Mouse (Mus musculus) embryonic facial prominence, embryonic 11.5 days (tissue): Measurements from ENCODE around the gene Fam222b. TPM values are rescaled to one million over a fixed set of nuclear protein-coding genes. Genes with fewer than 3 reads are reported as not detected.

Source experiments
- ATAC-seq: fragments of 200-750 bp; cut with Nextera tagmentation; replicated peaks from 2 replicates; pipeline ENCODE4 v1.8.0; 2017; ENCODE audit warnings: low read depth; ENCODE audit not compliant: insufficient number of reproducible peaks, low FRiP score, low TSS enrichment
- DNase-seq: peaks from one replicate; pipeline ENCODE4 v3.0.0-alpha.2; 2015; ENCODE audit warnings: low spot score
- H3K27ac ChIP-seq: fragments of 300-500 bp; sonication (generic); replicated peaks from 2 replicates; pipeline ENCODE4 v1.5.1; 2014; ENCODE audit warnings: mild to moderate bottlenecking, low read depth, low read length, control low read depth
- H3K27me3 ChIP-seq: fragments of 300-500 bp; sonication (generic); 2 replicates; pipeline ENCODE4 v1.6.1; 2014; ENCODE audit warnings: mild to moderate bottlenecking, low read length, moderate library complexity, mixed read lengths; ENCODE audit not compliant: control insufficient read depth, insufficient read depth
- H3K36me3 ChIP-seq: fragments of 300-500 bp; sonication (generic); replicated peaks from 2 replicates; pipeline ENCODE4 v1.6.1; 2014; ENCODE audit warnings: low read depth, mild to moderate bottlenecking, low read length, moderate library complexity, mixed read lengths; ENCODE audit not compliant: control insufficient read depth, insufficient read depth
- H3K4me1 ChIP-seq: fragments of 300-500 bp; sonication (generic); 2 replicates; pipeline ENCODE4 v1.6.1; 2014; ENCODE audit warnings: low read length, mixed read lengths; ENCODE audit not compliant: control insufficient read depth, insufficient read depth
- H3K4me2 ChIP-seq: fragments of 300-500 bp; sonication (generic); 2 replicates; pipeline ENCODE4 v1.6.1; 2014; ENCODE audit warnings: low read depth, mild to moderate bottlenecking, control low read depth, low read length, moderate library complexity
- H3K4me3 ChIP-seq: fragments of 300-500 bp; sonication (generic); 2 replicates; pipeline ENCODE4 v1.5.1; 2014; ENCODE audit warnings: low read depth, low read length, control low read depth
- H3K9ac ChIP-seq: fragments of 300-500 bp; sonication (generic); replicated peaks from 2 replicates; pipeline ENCODE4 v1.6.1; 2014; ENCODE audit warnings: mild to moderate bottlenecking, control low read depth, low read length
- H3K9me3 ChIP-seq: fragments of 300-500 bp; sonication (generic); replicated peaks from 2 replicates; pipeline ENCODE4 v1.6.1; 2016; ENCODE audit warnings: mild to moderate bottlenecking, low read length, inconsistent platforms, mixed read lengths; ENCODE audit not compliant: control insufficient read depth
- WGBS: fragments of 180-500 bp; shearing (Covaris S2); extraction: QIAGEN DNeasy Blood & Tissue Kit; methylation state at CpG from one replicate; pipeline ENCODE4 v1.1.7; 2014; 5-methylcytosine and 5-hydroxymethylcytosine counted together
- polyA plus RNA-seq: library from polyadenylated mRNA; unstranded; fragments of >200 nt; fragmentation: Nextera tagmentation; extraction: Ambion mirVana; gene quantifications from 2 replicates; pipeline ENCODE4 v1.2.1, GENCODE M21; 2014

Fam222b gene
- polyA plus RNA-seq, 1 experiment from 2014 or later: 19.0 TPM

DNA sequence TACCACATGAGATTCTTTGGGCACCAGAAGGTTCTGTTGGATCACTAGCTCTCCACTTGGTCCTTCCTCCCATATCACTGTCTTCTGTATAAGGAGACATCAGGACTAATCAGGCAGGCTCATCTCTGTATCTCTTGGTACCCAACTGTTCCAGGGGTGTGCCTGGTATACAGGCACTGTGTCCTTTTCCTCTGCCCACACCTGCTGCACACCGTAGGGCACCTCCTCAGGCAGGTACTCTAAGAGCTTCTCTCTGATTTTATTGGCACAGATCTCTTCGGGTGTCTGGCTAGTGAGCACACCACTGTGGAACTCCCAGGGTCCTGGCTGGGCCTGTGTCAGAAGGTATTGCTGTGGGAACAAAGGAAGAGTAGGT lies 20.2 kb upstream of the Fam222b start:
- ATAC-seq: no peak
- Histone ChIP-seq H3K27me3 (no peaks in the 10 kb centered on the region), H3K4me3 (no peak overlapping the region), H3K36me3 (no peaks in the 10 kb centered on the region; the same call in none of the 2 replicates), H3K9me3 (no peaks in the 10 kb centered on the region), H3K9ac (no peak overlapping the region), H3K27ac (no peak overlapping the region), H3K4me2 (no peak overlapping the region), H3K4me1 (no peaks in the 10 kb centered on the region)
- 94% methylated on average over 2 of the region's 2 CpGs for WGBS
- no peak for DNase-seq

DNA sequence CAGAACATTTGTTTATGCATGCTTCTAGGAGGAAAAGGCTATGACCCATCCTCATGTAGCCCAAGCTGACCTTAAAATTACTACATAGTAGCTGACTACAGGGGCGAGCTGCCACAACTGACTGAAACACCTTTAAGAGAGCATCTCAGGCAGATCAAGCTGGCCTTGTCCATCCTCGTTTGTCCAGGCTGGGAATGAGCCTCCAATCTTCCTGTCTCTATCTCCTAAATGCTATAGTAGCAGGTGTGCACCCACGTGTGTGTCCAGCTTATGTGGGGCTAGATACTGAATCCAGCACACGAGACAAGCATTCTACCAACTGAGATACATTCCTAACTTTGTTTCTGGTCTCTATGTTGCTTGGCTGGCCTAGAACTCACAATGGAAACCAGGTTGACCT lies 19.8 kb upstream of the Fam222b start:
- H3K9me3 ChIP-seq: no peaks in the 10 kb centered on the region
- H3K36me3 ChIP-seq: no peaks in the 10 kb centered on the region; the same call in none of the 2 replicates
- WGBS: 90% methylated on average over 4 of the region's 4 CpGs

DNA sequence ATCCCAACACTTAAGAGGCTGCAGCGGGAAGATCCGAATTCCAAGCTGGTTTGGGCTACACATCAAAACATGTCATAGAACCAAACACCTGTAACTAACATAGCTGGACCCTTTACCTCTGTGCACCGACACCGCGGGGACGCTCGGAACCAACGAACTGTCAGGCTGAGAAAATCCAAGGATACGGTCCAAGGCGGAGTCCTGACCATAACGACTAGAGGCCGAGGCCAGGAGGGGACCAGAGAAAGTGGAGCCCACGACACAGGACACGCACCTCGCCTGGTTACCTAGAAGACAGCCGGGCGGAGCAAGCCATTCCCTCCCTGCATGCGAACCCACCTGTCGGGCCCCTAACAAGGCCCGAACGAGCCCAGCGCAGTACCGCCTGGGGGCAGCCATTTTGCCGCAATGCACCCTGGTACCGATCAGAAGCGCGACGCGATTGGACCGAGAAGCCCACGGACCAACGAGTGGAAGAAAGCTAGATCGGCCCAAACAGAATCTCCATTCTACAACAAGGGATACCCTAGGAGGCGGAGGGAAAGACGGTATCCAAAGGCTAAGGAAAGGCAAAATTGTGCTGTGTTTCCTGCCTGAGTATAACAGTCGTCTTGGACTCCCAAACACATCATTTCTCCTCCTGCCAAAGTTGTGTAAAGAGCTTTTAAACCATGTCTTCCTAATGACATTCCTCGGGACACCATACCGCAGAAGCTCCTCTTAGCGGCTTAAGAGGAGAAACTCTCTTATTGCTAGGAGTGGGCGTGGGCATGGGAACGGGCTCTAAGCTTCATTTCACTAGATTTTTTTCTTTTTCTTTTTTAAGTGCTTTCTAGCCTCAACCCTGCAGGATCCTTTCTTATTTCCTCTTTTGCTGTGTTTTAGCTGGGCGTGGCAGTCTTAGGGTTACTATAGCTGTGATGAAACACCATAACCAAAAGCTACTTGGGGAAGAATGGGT lies 14.2 kb upstream of the Fam222b start, which contains the start of gene Eral1:
Eral1 (minus strand) TSS at position 423 of the 961 bp plus-strand sequence.
- Histone ChIP-seq H3K4me2 (peak within 1 kb of the TSS; percentile 68), H3K27ac (no peak within 1 kb of the TSS), H3K27me3 (no peaks in the 10 kb centered on the region), H3K9me3 (no peaks in the 10 kb centered on the region), H3K4me1 (no peaks in the 10 kb centered on the region), H3K9ac (peak within 1 kb of the TSS; percentile 90), H3K36me3 (no peaks in the 10 kb centered on the region; the same call in 1 of the 2 replicates), H3K4me3 (peak within 1 kb of the TSS; percentile 76)
- 2% methylated on average over 42 of the region's 42 CpGs for WGBS
- peak; percentile 92 for DNase-seq
- peak; percentile 85 for ATAC-seq

More for the DNA sequence above, 19.8 kb upstream of the Fam222b start:
- DNase-seq: no peak
- Histone ChIP-seq H3K4me3 (no peak overlapping the region), H3K27me3 (no peaks in the 10 kb centered on the region), H3K4me1 (no peaks in the 10 kb centered on the region), H3K27ac (no peak overlapping the region), H3K4me2 (no peak overlapping the region), H3K9ac (no peak overlapping the region)
- no peak for ATAC-seq

DNA sequence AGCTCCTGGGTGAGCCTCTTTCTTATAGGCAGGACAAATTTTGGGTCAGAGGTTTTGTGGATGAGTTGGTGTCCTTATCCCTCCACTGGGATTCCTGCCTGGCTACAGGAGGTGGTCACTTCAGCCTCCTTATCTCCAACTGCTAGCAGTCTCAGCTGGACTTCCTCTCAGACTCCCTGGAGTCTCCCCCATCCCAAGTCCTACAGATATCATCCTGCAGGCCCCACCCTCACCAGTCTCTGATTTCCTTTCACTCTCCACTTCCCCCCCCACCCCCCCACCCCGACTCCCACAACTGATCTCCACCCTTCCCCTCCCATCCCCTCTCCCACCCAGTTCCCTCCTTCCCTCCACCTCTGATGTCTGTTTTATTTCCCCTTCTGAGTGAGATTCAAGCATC lies 10.9 kb upstream of the Fam222b start:
- H3K9ac ChIP-seq: no peak overlapping the region
- H3K4me2 ChIP-seq: no peak overlapping the region
- H3K4me3 ChIP-seq: no peak overlapping the region
- no peak for ATAC-seq
- H3K27me3 ChIP-seq: no peaks in the 10 kb centered on the region
- DNase-seq: no peak
- H3K27ac ChIP-seq: no peak overlapping the region
- H3K4me1 ChIP-seq: no peaks in the 10 kb centered on the region
- 22% methylated on average over 1 of the region's 1 CpGs for WGBS
- H3K9me3 ChIP-seq: no peaks in the 10 kb centered on the region
- no peaks in the 10 kb centered on the region for H3K36me3 ChIP-seq

DNA sequence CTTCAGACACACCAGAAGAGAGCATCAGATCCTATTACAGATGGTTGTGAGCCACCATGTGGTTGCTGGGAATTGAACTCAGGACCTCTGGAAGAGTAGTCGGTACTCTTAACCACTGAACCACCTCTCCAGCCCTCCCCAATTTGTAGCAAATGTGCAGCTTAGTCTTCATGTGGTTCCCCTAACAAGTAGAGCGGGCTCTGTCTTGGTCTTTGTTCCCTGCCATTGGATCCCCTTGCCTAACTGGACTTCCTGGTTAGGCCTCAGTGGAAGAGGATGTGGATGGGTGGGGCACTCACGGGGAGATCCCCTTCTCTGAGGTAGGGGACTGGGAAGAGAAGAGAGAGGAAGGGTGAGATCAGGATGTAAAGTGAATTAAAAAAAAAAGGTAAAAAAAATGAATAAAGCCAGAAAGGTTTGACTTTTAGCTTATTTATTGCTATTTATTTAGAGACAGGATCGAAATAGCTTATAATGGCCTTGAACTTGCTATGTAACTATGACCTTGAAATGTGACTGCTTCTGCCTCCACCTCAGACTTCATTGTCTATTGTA lies 7.5 kb upstream of the Fam222b start:
- no peak for ATAC-seq
- Histone ChIP-seq H3K4me1 (no peaks in the 10 kb centered on the region), H3K9ac (no peak overlapping the region), H3K9me3 (no peaks in the 10 kb centered on the region), H3K27ac (no peak overlapping the region), H3K27me3 (no peaks in the 10 kb centered on the region), H3K36me3 (no peaks in the 10 kb centered on the region), H3K4me3 (no peak overlapping the region), H3K4me2 (no peak overlapping the region)
- DNase-seq: no peak
- 78% methylated on average over 4 of the region's 4 CpGs for WGBS

DNA sequence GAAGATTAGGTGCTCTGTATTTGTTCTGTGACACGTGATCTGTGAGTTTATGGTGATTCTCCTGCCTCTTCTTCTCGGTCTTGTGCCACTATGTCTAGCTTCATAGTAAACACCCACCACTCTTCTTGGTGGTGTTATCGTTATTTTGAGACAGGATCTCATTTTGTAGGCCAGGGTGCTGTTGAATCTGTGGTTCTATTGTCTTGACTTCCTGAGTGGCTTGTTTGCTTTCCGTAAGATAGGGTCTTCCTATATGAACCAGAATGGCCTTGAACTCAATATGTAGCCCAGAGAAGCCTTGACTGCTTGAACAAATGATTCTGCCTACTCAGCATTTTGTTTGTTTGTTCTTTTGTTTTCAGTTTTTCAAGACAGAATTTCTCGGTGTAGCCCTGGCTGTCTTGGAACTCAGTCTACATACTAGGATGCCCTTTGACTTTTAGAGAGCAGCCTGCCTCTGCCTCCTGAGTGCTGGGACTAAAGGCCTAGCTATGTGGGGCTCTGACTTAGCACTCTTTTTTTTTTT lies 6.6 kb upstream of the Fam222b start:
- H3K27ac ChIP-seq: no peak overlapping the region
- H3K9ac ChIP-seq: no peak overlapping the region
- H3K36me3 ChIP-seq: no peaks in the 10 kb centered on the region
- 82% methylated on average over 5 of the region's 5 CpGs for WGBS
- ATAC-seq (no peak), DNase-seq (no peak)
- no peak overlapping the region for H3K4me3 ChIP-seq
- no peaks in the 10 kb centered on the region for H3K4me1 ChIP-seq
- no peaks in the 10 kb centered on the region for H3K27me3 ChIP-seq
- H3K9me3 ChIP-seq: no peaks in the 10 kb centered on the region
- H3K4me2 ChIP-seq: no peak overlapping the region

DNA sequence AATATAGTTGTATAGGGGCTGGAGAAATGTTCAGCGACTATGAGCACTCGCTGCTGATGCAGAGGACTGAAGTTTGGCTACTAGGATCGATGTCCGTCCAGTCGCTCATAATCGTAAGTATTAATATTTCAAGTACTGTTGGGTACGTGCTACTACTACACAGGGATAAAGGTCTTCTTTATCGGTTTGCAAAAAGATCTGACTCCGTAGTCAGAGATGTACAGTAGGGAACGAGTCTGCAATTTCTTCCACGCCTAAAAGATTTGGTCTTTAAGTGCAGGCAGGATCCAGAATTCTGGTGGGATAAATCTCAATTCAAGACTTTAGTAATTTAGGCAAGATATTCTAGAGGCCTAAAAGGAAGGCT lies 340 bp upstream of the Fam222b start:
- Histone ChIP-seq H3K4me2 (peak overlapping the region; percentile 75), H3K9me3 (no peaks in the 10 kb centered on the region), H3K27me3 (no peaks in the 10 kb centered on the region), H3K27ac (0 out of 2 replicates have a peak overlapping the region, but pooled peaks have one; percentile 35), H3K4me1 (peaks cover 3% of the 10 kb centered on the region; the same call in 1 of the 2 replicates), H3K36me3 (no peaks in the 10 kb centered on the region), H3K4me3 (peak overlapping the region; percentile 82), H3K9ac (peak overlapping the region; percentile 81)
- no peak for ATAC-seq
- 54% methylated on average over 11 of the region's 11 CpGs for WGBS
- no peak for DNase-seq

DNA sequence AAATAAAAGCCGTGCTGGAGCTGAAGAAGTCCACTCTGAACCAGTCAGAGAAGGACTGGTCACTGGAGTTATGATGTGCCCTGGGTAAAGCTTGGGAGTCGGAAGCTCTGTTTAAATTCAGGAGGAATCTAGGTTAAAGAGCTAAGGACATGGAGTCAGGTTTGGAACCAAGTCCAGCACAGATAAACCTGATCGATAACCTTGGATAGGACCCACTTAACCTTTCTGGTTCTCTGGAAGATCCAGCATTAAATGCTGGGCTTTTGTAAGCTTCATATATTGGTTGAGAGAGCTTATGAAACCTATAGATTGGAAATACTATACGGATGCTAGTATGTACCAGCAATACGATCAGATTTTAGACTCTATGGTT lies 670 bp downstream of the Fam222b start:
- ATAC-seq (no peak), DNase-seq (no peak)
- Histone ChIP-seq H3K27me3 (no peaks in the 10 kb centered on the region), H3K4me1 (peaks cover 3% of the 10 kb centered on the region; the same call in 1 of the 2 replicates), H3K36me3 (no peaks in the 10 kb centered on the region), H3K9me3 (no peaks in the 10 kb centered on the region), H3K4me3 (peak overlapping the region; percentile 82), H3K27ac (0 out of 2 replicates have a peak overlapping the region, but pooled peaks have one; percentile 35), H3K4me2 (peak overlapping the region; percentile 75), H3K9ac (peak overlapping the region; percentile 81)
- WGBS: 29% methylated on average over 5 of the region's 5 CpGs
